Comparison of ENCODE assay signal across 8 mouse cellular contexts in genomic region chr5:118614116-118614515, GRCm38 (mm10). TPM values are rescaled to one million over a fixed set of nuclear protein-coding genes. Genes with fewer than 3 reads are reported as not detected.
DNase-seq lines count a peak whose midpoint lies in the region; ATAC-seq lines count a peak whose summit lies in the region.

No protein-coding gene starts in this region.

- H3K4me1 ChIP-seq in heart, embryonic 15.5 days (replicated peaks) = peaks cover 51% of the 10 kb centered on the region

- no peak overlapping the region for H3K9ac ChIP-seq in heart, embryonic 15.5 days

- WGBS in heart, embryonic 15.5 days = 36% methylated on average over 8 of the region's 8 CpGs

- ATAC-seq in cerebellum, adult (ENCODE audit: insufficient number of reproducible peaks, low FRiP score, low TSS enrichment) = peak; percentile 26; the same call in 1 of the 2 replicates
- peak; percentile 36; the same call in 1 of the 2 replicates for ATAC-seq in heart, embryonic 15.5 days (replicated peaks; ENCODE audit: insufficient number of reproducible peaks, insufficient read depth, low FRiP score, low read depth)

- no peaks in the 10 kb centered on the region for H3K36me3 ChIP-seq in heart, embryonic 15.5 days

- no peaks in the 10 kb centered on the region for H3K9me3 ChIP-seq in heart, embryonic 15.5 days (replicated peaks)

- DNase-seq in layer of hippocampus, adult 9-11 months = peak; percentile 39
- no peak for DNase-seq in layer of hippocampus, postnatal 36 days
- DNase-seq in lung, postnatal 14 days = peak; percentile 28
- no peak for DNase-seq in embryo, embryonic 10.5 days (ENCODE audit: low spot score)
- no peak for DNase-seq in urinary bladder, postnatal 4 days (ENCODE audit: low spot score in 2 of 2)
- no peak for DNase-seq in testis, postnatal 10 days (ENCODE audit: low spot score)

- H3K4me3 ChIP-seq in heart, embryonic 15.5 days = no peak overlapping the region

- H3K4me2 ChIP-seq in heart, embryonic 15.5 days = no peak overlapping the region

- no peaks in the 10 kb centered on the region for H3K27me3 ChIP-seq in heart, embryonic 15.5 days

- H3K27ac ChIP-seq in heart, embryonic 15.5 days = peak overlapping the region; percentile 54

RNA-seq across cellular contexts. Expression of gene Med13l, which starts 53.6 kb away (rescaled TPM):
- total RNA-seq in layer of hippocampus, postnatal 36 days (2021) = 100 to 1,000 TPM; 103 to 127 TPM
- polyA plus RNA-seq in heart, embryonic 15.5 days (2015; fragmentation: Nextera tagmentation; extraction: Ambion mirVana) = 6.1 and 8.2 TPM in 2 replicates

Comparison
In these comparisons a context has a peak if more than half of its experiments do, and no peak if none do; other contexts are left out.
1. DNase-seq: peak in layer of hippocampus, adult 9-11 months (single experiment) and lung, postnatal 14 days (single experiment); none in layer of hippocampus, postnatal 36 days (0 of 2), embryo, embryonic 10.5 days (single experiment), urinary bladder, postnatal 4 days (0 of 2) and testis, postnatal 10 days (single experiment).